Mouse (Mus musculus): ENCODE results near the gene Fads6. TPM values are rescaled to one million over a fixed set of nuclear protein-coding genes. Genes with fewer than 3 reads are reported as not detected.

Gene Fads6
- polyA plus RNA-seq, 1 experiment from 2014 or later = 1.9 TPM

- no peak overlapping the region for H3K9ac ChIP-seq (replicated peaks; ENCODE audit: low read depth, low read length)
These were observed 66.1 kb downstream of the Fads6 start for GRCm38 (mm10) chr11:115231168-115231915.

More at GRCm38 (mm10) chr11:115231168-115231915, 66.1 kb downstream of the Fads6 start:
- no peaks in the 10 kb centered on the region for H3K36me3 ChIP-seq (ENCODE audit: control insufficient read depth, insufficient read depth, low read length)
- H3K4me1 ChIP-seq (ENCODE audit: control insufficient read depth, insufficient read depth, low read length) = peaks cover 50% of the 10 kb centered on the region
- H3K4me3 ChIP-seq (ENCODE audit: low read depth, low read length) = no peak overlapping the region
- ATAC-seq (ENCODE audit: low read depth) = no peak
- H3K27me3 ChIP-seq (ENCODE audit: control insufficient read depth, insufficient read depth, low read length) = no peaks in the 10 kb centered on the region
- WGBS = 54% methylated on average over 14 of the region's 14 CpGs
- H3K9me3 ChIP-seq (ENCODE audit: control insufficient read depth, low read length) = no peaks in the 10 kb centered on the region
- H3K27ac ChIP-seq (ENCODE audit: low read depth, low read length) = no peak overlapping the region
- no peak overlapping the region for H3K4me2 ChIP-seq (ENCODE audit: low read depth, low read length)

Small RNA genes within 50 kb of the gene (microRNA-seq; reads per million reads assigned to microRNA genes)
- not detected for gene Gm25837

Other genes with a start within 250 kb of the Fads6 start
- not detected in 2 replicates for gene Cd300ld3, start 249.3 kb downstream of the Fads6 start, polyA plus RNA-seq (2014; fragmentation: Nextera tagmentation; extraction: Ambion mirVana)
- not detected in 2 replicates for gene Cd300e, start 235.5 kb downstream of the Fads6 start, polyA plus RNA-seq (2014; fragmentation: Nextera tagmentation; extraction: Ambion mirVana)
- gene Rab37, start 206.2 kb downstream of the Fads6 start, polyA plus RNA-seq (2014; fragmentation: Nextera tagmentation; extraction: Ambion mirVana) = 0.25 and 0.94 TPM in 2 replicates
- 0.11 TPM in 1 of 2 replicates, not detected in the other for gene Cd300lf, start 163.7 kb downstream of the Fads6 start, polyA plus RNA-seq (2014; fragmentation: Nextera tagmentation; extraction: Ambion mirVana)
- 42.3 and 59.1 TPM in 2 replicates for gene Slc9a3r1, start 134.3 kb downstream of the Fads6 start, polyA plus RNA-seq (2014; fragmentation: Nextera tagmentation; extraction: Ambion mirVana)
- 8.9 and 10.8 TPM in 2 replicates for gene Tmem104, start 110.2 kb downstream of the Fads6 start, polyA plus RNA-seq (2014; fragmentation: Nextera tagmentation; extraction: Ambion mirVana)
- gene Nat9, start 109.8 kb downstream of the Fads6 start, polyA plus RNA-seq (2014; fragmentation: Nextera tagmentation; extraction: Ambion mirVana) = 19.1 and 19.9 TPM in 2 replicates
- gene Grin2c, start 30.4 kb downstream of the Fads6 start, polyA plus RNA-seq (2014; fragmentation: Nextera tagmentation; extraction: Ambion mirVana) = 0.24 and 0.45 TPM in 2 replicates
- 12.5 and 14.6 TPM in 2 replicates for gene Fdxr, start 20.6 kb downstream of the Fads6 start, polyA plus RNA-seq (2014; fragmentation: Nextera tagmentation; extraction: Ambion mirVana)
- gene Otop2, start 9.5 kb upstream of the Fads6 start, polyA plus RNA-seq (2014; fragmentation: Nextera tagmentation; extraction: Ambion mirVana) = 0.12 TPM in 1 of 2 replicates, not detected in the other
- 0.13 and 0.16 TPM in 2 replicates for gene Ush1g, start 24.4 kb upstream of the Fads6 start, polyA plus RNA-seq (2014; fragmentation: Nextera tagmentation; extraction: Ambion mirVana)
- gene Otop3, start 37.1 kb upstream of the Fads6 start, polyA plus RNA-seq (2014; fragmentation: Nextera tagmentation; extraction: Ambion mirVana) = 1.8 and 2.6 TPM in 2 replicates
- 41.7 and 45.7 TPM in 2 replicates for gene Hid1, start 70.1 kb upstream of the Fads6 start, polyA plus RNA-seq (2014; fragmentation: Nextera tagmentation; extraction: Ambion mirVana)
- gene Cdr2l, start 84.3 kb upstream of the Fads6 start, polyA plus RNA-seq (2014; fragmentation: Nextera tagmentation; extraction: Ambion mirVana) = 27.3 and 28.6 TPM in 2 replicates
- 207 and 211 TPM in 2 replicates for gene Mrpl58, start 106.1 kb upstream of the Fads6 start, polyA plus RNA-seq (2014; fragmentation: Nextera tagmentation; extraction: Ambion mirVana)
- gene Atp5h, start 122.3 kb upstream of the Fads6 start, polyA plus RNA-seq (2014; fragmentation: Nextera tagmentation; extraction: Ambion mirVana) = 928 and 1,005 TPM in 2 replicates
- 28.8 and 33.7 TPM in 2 replicates for gene Kctd2, start 122.5 kb upstream of the Fads6 start, polyA plus RNA-seq (2014; fragmentation: Nextera tagmentation; extraction: Ambion mirVana)
- gene Trim80, start 142.9 kb upstream of the Fads6 start, polyA plus RNA-seq (2014; fragmentation: Nextera tagmentation; extraction: Ambion mirVana) = not detected in 2 replicates
- 0.15 TPM in 2 replicates for gene Slc16a5, start 164.8 kb upstream of the Fads6 start, polyA plus RNA-seq (2014; fragmentation: Nextera tagmentation; extraction: Ambion mirVana)
- gene Armc7, start 178.0 kb upstream of the Fads6 start, polyA plus RNA-seq (2014; fragmentation: Nextera tagmentation; extraction: Ambion mirVana) = 15.5 and 19.4 TPM in 2 replicates
- gene Nt5c, start 194.2 kb upstream of the Fads6 start, polyA plus RNA-seq (2014; fragmentation: Nextera tagmentation; extraction: Ambion mirVana) = 84.4 and 95.8 TPM in 2 replicates
- 1,282 and 1,347 TPM in 2 replicates for gene Jpt1, start 216.7 kb upstream of the Fads6 start, polyA plus RNA-seq (2014; fragmentation: Nextera tagmentation; extraction: Ambion mirVana)
- 994 and 1,036 TPM in 2 replicates for gene Sumo2, start 238.6 kb upstream of the Fads6 start, polyA plus RNA-seq (2014; fragmentation: Nextera tagmentation; extraction: Ambion mirVana)